Mouse (Mus musculus) midbrain, embryonic 14.5 days (tissue): ENCODE results near the gene Elob. TPM values are rescaled to one million over a fixed set of nuclear protein-coding genes. Genes with fewer than 3 reads are reported as not detected.

Source experiments
- ATAC-seq: fragments of 200-750 bp; cut with Nextera tagmentation; 2 replicates; pipeline ENCODE4 v1.8.0; 2017; ENCODE audit warnings: moderate number of reproducible peaks, moderate library complexity; ENCODE audit not compliant: low FRiP score, low TSS enrichment
- DNase-seq: peaks from one replicate; pipeline ENCODE4 v3.0.0-alpha.2; 2015
- H3K27ac ChIP-seq: fragments of 300-500 bp; sonication (generic); replicated peaks from 2 replicates; pipeline ENCODE4 v1.5.1; 2014; ENCODE audit warnings: mild to moderate bottlenecking, low read depth, low read length, moderate library complexity
- H3K27me3 ChIP-seq: fragments of 300-500 bp; sonication (generic); 2 replicates; pipeline ENCODE4 v1.6.1; 2014; ENCODE audit warnings: low read length, control low read depth, mixed read lengths; ENCODE audit not compliant: control insufficient read depth, insufficient read depth
- H3K36me3 ChIP-seq: fragments of 300-500 bp; sonication (generic); 2 replicates; pipeline ENCODE4 v1.6.1; 2014; ENCODE audit warnings: low read length, control low read depth; ENCODE audit not compliant: control insufficient read depth, insufficient read depth
- H3K4me1 ChIP-seq: fragments of 300-500 bp; sonication (generic); 2 replicates; pipeline ENCODE4 v1.6.1; 2014; ENCODE audit warnings: mild to moderate bottlenecking, antibody characterized with exemption, low read length, control low read depth; ENCODE audit not compliant: control insufficient read depth, insufficient read depth
- H3K4me2 ChIP-seq: fragments of 300-500 bp; sonication (generic); 2 replicates; pipeline ENCODE4 v1.6.1; 2014; ENCODE audit warnings: mild to moderate bottlenecking, low read length, moderate library complexity
- H3K4me3 ChIP-seq: fragments of 300-500 bp; sonication (generic); replicated peaks from 2 replicates; pipeline ENCODE4 v1.5.1; 2014; ENCODE audit warnings: low read depth, low read length
- H3K9ac ChIP-seq: fragments of 300-500 bp; sonication (generic); replicated peaks from 2 replicates; pipeline ENCODE4 v1.6.1; 2014; ENCODE audit warnings: mild to moderate bottlenecking, low read length, moderate library complexity
- H3K9me3 ChIP-seq: fragments of 300-500 bp; sonication (generic); 2 replicates; pipeline ENCODE4 v1.6.1; 2016; ENCODE audit warnings: low read length, control low read depth, mixed read lengths; ENCODE audit not compliant: control insufficient read depth
- WGBS: fragments of 180-500 bp; shearing (Covaris S2); extraction: QIAGEN DNeasy Blood & Tissue Kit; methylation state at CpG from one replicate; pipeline ENCODE4 v1.1.7; 2014; 5-methylcytosine and 5-hydroxymethylcytosine counted together
- polyA plus RNA-seq: library from polyadenylated mRNA; unstranded; fragments of >200 nt; fragmentation: Nextera tagmentation; extraction: Ambion mirVana; gene quantifications from 2 replicates; pipeline ENCODE4 v1.2.1, GENCODE M21; 2014

Gene Elob
- polyA plus RNA-seq, 1 experiment from 2014 or later: 1,255 TPM

- no peaks in the 10 kb centered on the region for H3K9me3 ChIP-seq
- no peak overlapping the region for H3K4me3 ChIP-seq
- H3K36me3 ChIP-seq: no peaks in the 10 kb centered on the region
- H3K4me2 ChIP-seq: no peak overlapping the region
- H3K27ac ChIP-seq: no peak overlapping the region
- no peaks in the 10 kb centered on the region for H3K4me1 ChIP-seq
- ATAC-seq: no peak
- no peak overlapping the region for H3K9ac ChIP-seq
- WGBS: 81% methylated on average over 6 of the region's 6 CpGs
- no peaks in the 10 kb centered on the region for H3K27me3 ChIP-seq
- DNase-seq: no peak
These were observed 28.3 kb upstream of the Elob start for GRCm38 (mm10) chr17:23857193-23857592.

- no peaks in the 10 kb centered on the region for H3K36me3 ChIP-seq
- no peaks in the 10 kb centered on the region for H3K4me1 ChIP-seq
- H3K9ac ChIP-seq: no peak overlapping the region
- no peak for DNase-seq
- ATAC-seq: no peak
- 88% methylated on average over 10 of the region's 10 CpGs for WGBS
- no peaks in the 10 kb centered on the region for H3K9me3 ChIP-seq
- H3K27me3 ChIP-seq: no peaks in the 10 kb centered on the region
- no peak overlapping the region for H3K27ac ChIP-seq
- no peak overlapping the region for H3K4me3 ChIP-seq
- H3K4me2 ChIP-seq: no peak overlapping the region
These were observed 25.4 kb upstream of the Elob start for GRCm38 (mm10) chr17:23854229-23854765.

DNA sequence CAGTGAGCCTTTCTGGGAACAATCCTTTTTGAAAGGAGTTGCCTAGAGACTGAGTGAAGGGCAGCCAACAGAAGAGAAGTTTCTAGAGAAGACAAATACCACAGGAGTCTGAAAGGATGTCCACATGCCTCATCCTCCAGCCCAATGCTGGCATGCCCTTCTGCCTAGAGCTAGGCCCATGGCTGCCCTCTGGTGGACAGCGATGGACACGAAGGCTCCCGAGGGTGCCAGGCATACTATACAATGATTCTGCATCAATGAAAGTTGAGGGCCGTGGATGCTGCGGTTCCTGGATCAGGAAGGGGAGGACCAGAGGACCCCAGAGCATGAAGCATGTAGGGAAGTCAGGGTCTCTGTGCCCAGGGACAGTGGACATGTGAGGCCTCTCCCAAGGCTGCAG is 24.4 kb upstream of the Elob start:
- H3K4me3 ChIP-seq: no peak overlapping the region
- DNase-seq: peak; percentile 68
- no peaks in the 10 kb centered on the region for H3K4me1 ChIP-seq
- H3K4me2 ChIP-seq: no peak overlapping the region
- WGBS: 26% methylated on average over 5 of the region's 5 CpGs
- no peaks in the 10 kb centered on the region for H3K36me3 ChIP-seq
- H3K9me3 ChIP-seq: no peaks in the 10 kb centered on the region
- no peak for ATAC-seq
- no peak overlapping the region for H3K27ac ChIP-seq
- H3K9ac ChIP-seq: no peak overlapping the region
- H3K27me3 ChIP-seq: no peaks in the 10 kb centered on the region

DNA sequence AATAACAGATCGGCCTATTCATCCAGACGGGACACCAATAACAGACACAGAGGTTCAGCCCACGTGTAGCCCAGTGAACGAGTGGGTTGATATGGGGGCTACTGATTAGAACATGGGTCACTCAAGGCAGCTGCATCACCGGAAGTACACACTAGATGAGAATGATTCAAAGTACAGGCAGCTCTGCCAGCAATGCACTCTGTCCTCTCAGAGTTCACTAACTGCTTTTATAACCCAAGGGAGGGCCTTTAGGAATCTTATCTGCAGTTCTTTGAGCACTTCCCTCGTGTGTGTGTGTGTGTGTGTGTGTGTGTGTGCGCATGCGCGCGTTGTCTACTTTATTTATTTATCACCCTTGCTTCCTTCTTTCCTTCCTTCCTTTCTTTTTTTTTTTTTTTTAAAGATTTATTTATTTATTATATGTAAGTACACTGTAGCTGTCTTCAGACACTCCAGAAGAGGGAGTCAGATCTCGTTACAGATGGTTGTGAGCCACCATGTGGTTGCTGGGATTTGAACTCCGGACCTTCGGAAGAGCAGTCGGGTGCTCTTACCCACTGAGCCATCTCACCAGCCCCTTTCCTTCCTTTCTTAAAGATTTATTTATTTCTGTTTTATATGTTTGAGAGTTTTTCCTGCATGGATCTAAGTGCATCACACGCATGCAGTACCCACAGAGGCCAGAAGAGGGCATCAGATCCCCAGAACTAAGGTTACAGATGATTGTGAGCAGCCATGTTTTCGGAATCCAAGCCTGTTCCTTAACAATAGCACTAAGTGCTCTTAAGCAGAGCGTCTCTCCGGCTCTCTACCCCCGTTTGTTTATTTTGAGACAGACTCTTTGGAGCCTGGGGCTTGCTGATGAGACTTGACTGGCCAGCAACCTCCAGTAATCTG is 22.2 kb upstream of the Elob start:
- no peak overlapping the region for H3K4me3 ChIP-seq
- peak; percentile 85 for DNase-seq
- H3K4me1 ChIP-seq: no peaks in the 10 kb centered on the region
- H3K9me3 ChIP-seq: no peaks in the 10 kb centered on the region
- ATAC-seq: no peak
- H3K4me2 ChIP-seq: no peak overlapping the region
- 61% methylated on average over 18 of the region's 19 CpGs for WGBS
- no peaks in the 10 kb centered on the region for H3K36me3 ChIP-seq
- H3K9ac ChIP-seq: no peak overlapping the region
- no peaks in the 10 kb centered on the region for H3K27me3 ChIP-seq
- H3K27ac ChIP-seq: no peak overlapping the region

GRCm38 (mm10) chr17:23850028-23850427 is 21.1 kb upstream of the Elob start:
- Histone ChIP-seq H3K9ac (no peak overlapping the region), H3K4me2 (no peak overlapping the region), H3K9me3 (no peaks in the 10 kb centered on the region), H3K4me1 (no peaks in the 10 kb centered on the region), H3K4me3 (no peak overlapping the region), H3K36me3 (no peaks in the 10 kb centered on the region), H3K27ac (no peak overlapping the region), H3K27me3 (no peaks in the 10 kb centered on the region)
- ATAC-seq (no peak), DNase-seq (no peak)
- 69% methylated on average over 2 of the region's 2 CpGs for WGBS

- peak; percentile 49 for DNase-seq
- WGBS: 13% methylated on average over 19 of the region's 19 CpGs
- H3K9ac ChIP-seq: no peak within 1 kb of the TSS
- H3K27me3 ChIP-seq: no peaks in the 10 kb centered on the region
- H3K4me1 ChIP-seq: 0 out of 2 replicates have a peak, but pooled peaks cover 3% of the 10 kb centered on the region
- H3K36me3 ChIP-seq: no peaks in the 10 kb centered on the region
- H3K27ac ChIP-seq: no peak within 1 kb of the TSS
- H3K4me2 ChIP-seq: peak within 1 kb of the TSS; percentile 33
- H3K9me3 ChIP-seq: no peaks in the 10 kb centered on the region
- no peak within 1 kb of the TSS for H3K4me3 ChIP-seq
- ATAC-seq: no peak
These were observed 14.9 kb upstream of the Elob start, which contains the start of the genes Prss32 and Prss41 for GRCm38 (mm10) chr17:23843812-23844273. TSS of gene Prss32 (plus strand) at chr17:23843855. TSS of gene Prss41 (minus strand) at chr17:23844172.

- no peaks in the 10 kb centered on the region for H3K27me3 ChIP-seq
- no peak overlapping the region for H3K4me3 ChIP-seq
- no peaks in the 10 kb centered on the region for H3K36me3 ChIP-seq
- no peaks in the 10 kb centered on the region for H3K9me3 ChIP-seq
- peak overlapping the region; percentile 33 for H3K4me2 ChIP-seq
- no peak overlapping the region for H3K27ac ChIP-seq
- DNase-seq: no peak
- 0 out of 2 replicates have a peak, but pooled peaks cover 3% of the 10 kb centered on the region for H3K4me1 ChIP-seq
- H3K9ac ChIP-seq: no peak overlapping the region
- no peak for ATAC-seq
- 46% methylated on average over 23 of the region's 23 CpGs for WGBS
These were observed 14.3 kb upstream of the Elob start for GRCm38 (mm10) chr17:23843141-23843811.

- Histone ChIP-seq H3K4me2 (no peak overlapping the region), H3K4me3 (no peak overlapping the region), H3K9ac (no peak overlapping the region), H3K9me3 (no peaks in the 10 kb centered on the region), H3K27ac (no peak overlapping the region), H3K27me3 (no peaks in the 10 kb centered on the region), H3K4me1 (peaks cover 3% of the 10 kb centered on the region; the same call in 1 of the 2 replicates), H3K36me3 (no peaks in the 10 kb centered on the region)
- DNase-seq (peak; percentile 88), ATAC-seq (no peak)
- 28% methylated on average over 4 of the region's 4 CpGs for WGBS
These were observed 12.2 kb upstream of the Elob start for GRCm38 (mm10) chr17:23841145-23841544.
